Comparison of ENCODE assay signal across 8 mouse cellular contexts in the genomic region with DNA sequence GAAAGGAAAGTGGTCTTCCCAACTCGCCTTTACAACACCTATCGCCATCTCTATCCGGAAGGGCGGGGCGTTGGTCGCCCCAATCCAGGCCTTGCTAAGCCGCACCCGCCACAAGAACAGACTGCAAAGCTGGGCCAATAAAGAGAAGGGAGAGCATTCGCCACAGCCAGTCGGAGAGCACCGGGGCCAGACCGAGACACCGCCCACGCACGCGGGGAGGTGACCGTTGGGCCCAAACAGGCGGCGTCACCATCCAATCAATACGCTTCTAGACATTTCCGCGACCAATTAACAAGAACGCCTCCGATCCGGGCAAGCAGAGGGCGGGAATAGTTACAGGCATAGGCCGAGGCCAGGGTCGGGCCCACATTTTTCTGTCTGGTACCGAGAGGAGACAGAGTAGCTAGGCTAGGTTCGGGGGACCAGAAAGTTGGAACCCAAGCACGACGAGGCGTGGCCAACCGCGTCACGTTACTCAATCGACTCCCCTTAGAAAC. TPM values are rescaled to one million over a fixed set of nuclear protein-coding genes. Genes with fewer than 3 reads are reported as not detected.
DNase-seq lines count a peak whose midpoint lies in the region; ATAC-seq lines count a peak whose summit lies in the region.

No protein-coding gene starts in this region.

- peak overlapping the region; percentile 77 for H3K9ac ChIP-seq in hindbrain, embryonic 15.5 days

- H3K4me3 ChIP-seq in hindbrain, embryonic 15.5 days = peak overlapping the region; percentile 66

- peak overlapping the region; percentile 93 for H3K27ac ChIP-seq in hindbrain, embryonic 15.5 days (replicated peaks)

- H3K4me1 ChIP-seq in hindbrain, embryonic 15.5 days (replicated peaks) = peaks cover 26% of the 10 kb centered on the region

- WGBS in hindbrain, embryonic 15.5 days = under 1% methylated on average over 37 of the region's 37 CpGs

- no peaks in the 10 kb centered on the region for H3K9me3 ChIP-seq in hindbrain, embryonic 15.5 days

- peak overlapping the region; percentile 78 for H3K4me2 ChIP-seq in hindbrain, embryonic 15.5 days

- H3K27me3 ChIP-seq in hindbrain, embryonic 15.5 days = no peaks in the 10 kb centered on the region

- ATAC-seq in hindbrain, embryonic 15.5 days (ENCODE audit: low FRiP score, low read depth) = peak; percentile 96

- peak; percentile 97 for DNase-seq in T-cell, adult 2 months (ENCODE audit: low spot score)
- DNase-seq in cerebellum, postnatal 36 days = peak; percentile 95 to 97
- peak; percentile 96 to 99 for DNase-seq in frontal cortex, postnatal 36 days (ENCODE audit: low spot score in 2 of 2)
- peak; percentile 99 for DNase-seq in left cerebral cortex, adult 11 months (ENCODE audit: low spot score)
- DNase-seq in lung, postnatal 4 days = peak; percentile 97 to 99
- peak; percentile 92 for DNase-seq in retina, postnatal 7 days (ENCODE audit: low read depth, low spot score)
- DNase-seq in urinary bladder, adult 2 months (ENCODE audit: low spot score) = peak; percentile 84

- H3K36me3 ChIP-seq in hindbrain, embryonic 15.5 days = 0 out of 2 replicates have a peak, but pooled peaks cover 4% of the 10 kb centered on the region

RNA-seq across cellular contexts. Expression of a gene that starts 0.5 kb away (rescaled TPM):
- polyA plus RNA-seq in hindbrain, embryonic 15.5 days (2015; fragmentation: Nextera tagmentation; extraction: Ambion mirVana) = 60.5 and 66.2 TPM in 2 replicates
- 36.3 and 38.0 TPM in 2 replicates for polyA plus RNA-seq in urinary bladder, adult 2 months (2012; rRNA removed)

RNA-seq across cellular contexts. Expression of a gene that starts 27.3 kb away (rescaled TPM):
- 3.1 and 3.6 TPM in 2 replicates for polyA plus RNA-seq in hindbrain, embryonic 15.5 days (2015; fragmentation: Nextera tagmentation; extraction: Ambion mirVana)
- 20.8 and 23.0 TPM in 2 replicates for polyA plus RNA-seq in urinary bladder, adult 2 months (2012; rRNA removed)

RNA-seq across cellular contexts. Expression of a gene that starts 48.2 kb away (rescaled TPM):
- not detected in 2 replicates for polyA plus RNA-seq in hindbrain, embryonic 15.5 days (2015; fragmentation: Nextera tagmentation; extraction: Ambion mirVana)
- polyA plus RNA-seq in urinary bladder, adult 2 months (2012; rRNA removed) = 0.06 TPM in 1 of 2 replicates, not detected in the other

Comparison
In these comparisons a context has a peak if more than half of its experiments do, and no peak if none do; other contexts are left out.
1. Peak in every context shown above with its lines: DNase-seq, ATAC-seq, H3K4me3 ChIP-seq and H3K27ac ChIP-seq.